Mouse (Mus musculus) myocyte (in vitro differentiated cells): ENCODE measurements at regions not wholly inside any gene's neighbourhood (a gene's known extent, or its start where the extent isn't known, plus 50 kb on each side); places are given as distances from the start of the nearest gene placed in this dataset.

Source experiments
- H3K27me3 ChIP-seq: one replicate; pipeline ENCODE4 v1.6.1; 2011; ENCODE audit not compliant: control insufficient read depth, insufficient read depth, insufficient read length
- H3K36me3 ChIP-seq: one replicate; pipeline ENCODE4 v1.6.1; 2011; ENCODE audit not compliant: control insufficient read depth, insufficient read depth
- H3K4me2 ChIP-seq: one replicate; pipeline ENCODE4 v1.6.1; 2011; ENCODE audit warnings: low read depth, control low read depth
- H3K4me3 ChIP-seq: one replicate; pipeline ENCODE4 v1.5.1; 2011; ENCODE audit warnings: mild to moderate bottlenecking, control low read depth, moderate library complexity
- H3K79me2 ChIP-seq: one replicate; pipeline ENCODE4 v1.6.1; 2011; ENCODE audit not compliant: control insufficient read depth, insufficient read depth
- H3ac ChIP-seq: one replicate; pipeline ENCODE4 v1.6.1; 2011; ENCODE audit not compliant: control insufficient read depth, insufficient read length
- CEBPB ChIP-seq: IDR thresholded peaks from 2 replicates; pipeline ENCODE4 v1.6.1; 2011; ENCODE audit warnings: mild to moderate bottlenecking, moderate library complexity; ENCODE audit not compliant: poor library complexity, insufficient read depth, severe bottlenecking
- E2F4 ChIP-seq: IDR thresholded peaks from one replicate; pipeline ENCODE4 v1.6.1; 2011; ENCODE audit warnings: mild to moderate bottlenecking, control low read depth, moderate library complexity; ENCODE audit not compliant: insufficient read depth
- MAX ChIP-seq: IDR thresholded peaks from one replicate; pipeline ENCODE4 v1.6.1; 2011; ENCODE audit warnings: low read depth, mild to moderate bottlenecking, control low read depth
- MYOD1 ChIP-seq, 3 experiments: IDR thresholded peaks; one replicate each; pipeline ENCODE4 v1.6.1; 2011; ENCODE audit warnings: control low read depth in 2 of 3, low read depth in 2 of 3, mild to moderate bottlenecking in 2 of 3, moderate library complexity in 1 of 3; ENCODE audit not compliant: insufficient read length in 2 of 3, control insufficient read depth in 1 of 3
- MYOG ChIP-seq, 3 experiments: IDR thresholded peaks; one replicate each; pipeline ENCODE4 v1.6.1; 2011; ENCODE audit warnings: control low read depth in 2 of 3, low read depth in 2 of 3, mild to moderate bottlenecking in 2 of 3; ENCODE audit not compliant: insufficient read length in 2 of 3, control insufficient read depth in 1 of 3, insufficient read depth in 1 of 3
- POLR2A ChIP-seq: IDR thresholded peaks from one replicate; pipeline ENCODE4 v1.6.1; 2011; ENCODE audit warnings: low read depth, mild to moderate bottlenecking, control low read depth, moderate library complexity; ENCODE audit not compliant: insufficient read length
- POLR2AphosphoS2 ChIP-seq: IDR thresholded peaks from one replicate; pipeline ENCODE4 v1.6.1; 2011; ENCODE audit warnings: low read depth, control low read depth; ENCODE audit not compliant: insufficient read length
- REST ChIP-seq: IDR thresholded peaks from one replicate; pipeline ENCODE4 v1.6.1; 2011; ENCODE audit warnings: mild to moderate bottlenecking, control low read depth, moderate library complexity; ENCODE audit not compliant: insufficient read depth, insufficient read length
- SRF ChIP-seq: IDR thresholded peaks from one replicate; pipeline ENCODE4 v1.6.1; 2011; ENCODE audit warnings: low read depth; ENCODE audit not compliant: control insufficient read depth, insufficient read length
- TCF12 ChIP-seq: IDR thresholded peaks from one replicate; pipeline ENCODE4 v1.6.1; 2011; ENCODE audit warnings: mild to moderate bottlenecking, control low read depth; ENCODE audit not compliant: poor library complexity, insufficient read depth, severe bottlenecking
- TCF3 ChIP-seq: IDR thresholded peaks from one replicate; pipeline ENCODE4 v1.6.1; 2011; ENCODE audit warnings: low read depth, control low read depth; ENCODE audit not compliant: insufficient read length
- USF1 ChIP-seq: IDR thresholded peaks from one replicate; pipeline ENCODE4 v1.6.1; 2011; ENCODE audit warnings: low read depth, mild to moderate bottlenecking, control low read depth, moderate library complexity

GRCm38 (mm10) chr12:71456900-71457299, 147.2 kb downstream of the Dact1 start:
- TF ChIP-seq MAX (no peak), MYOG (IDR thresholded peaks at IDR 0.05; ENCODE audit: control insufficient read depth in 1 of 3, insufficient read depth in 1 of 3, insufficient read length in 2 of 3, low read depth in 2 of 3) (no peak), CEBPB (no peak), POLR2AphosphoS2 (no peak), TCF12 (no peak), USF1 (no peak), REST (no peak), POLR2A (no peak), E2F4 (no peak)
- Histone ChIP-seq H3K36me3 (no peaks in the 10 kb centered on the region), H3ac (no peak overlapping the region), H3K27me3 (no peaks in the 10 kb centered on the region), H3K79me2 (no peaks in the 10 kb centered on the region), H3K4me3 (no peak overlapping the region), H3K4me2 (no peak overlapping the region)

GRCm38 (mm10) chr12:71458559-71459176, 149.0 kb downstream of the Dact1 start:
- Histone ChIP-seq H3K36me3 (no peaks in the 10 kb centered on the region), H3K4me2 (no peak overlapping the region), H3K79me2 (no peaks in the 10 kb centered on the region), H3ac (no peak overlapping the region), H3K4me3 (no peak overlapping the region), H3K27me3 (no peaks in the 10 kb centered on the region)
- TF ChIP-seq E2F4 (no peak), SRF (no peak), USF1 (no peak), TCF12 (no peak), CEBPB (no peak), POLR2AphosphoS2 (no peak), TCF3 (no peak), REST (no peak), MYOG (IDR thresholded peaks at IDR 0.05; ENCODE audit: control insufficient read depth in 1 of 3, insufficient read depth in 1 of 3, insufficient read length in 2 of 3, low read depth in 2 of 3) (no peak), MYOD1 (IDR thresholded peaks at IDR 0.05; ENCODE audit: control insufficient read depth in 1 of 3, insufficient read length in 2 of 3, low read depth in 2 of 3) (no peak), MAX (no peak), POLR2A (no peak)

GRCm38 (mm10) chr12:71460643-71461042, 151.0 kb downstream of the Dact1 start:
- Histone ChIP-seq H3K79me2 (no peaks in the 10 kb centered on the region), H3K36me3 (no peaks in the 10 kb centered on the region), H3K4me3 (no peak overlapping the region), H3K27me3 (no peaks in the 10 kb centered on the region), H3K4me2 (no peak overlapping the region), H3ac (no peak overlapping the region)
- no peak for TF ChIP-seq SRF

- TF ChIP-seq MAX, result no peak
- Histone ChIP-seq H3K4me2 (no peak overlapping the region), H3ac (no peak overlapping the region), H3K79me2 (no peaks in the 10 kb centered on the region), H3K36me3 (no peaks in the 10 kb centered on the region), H3K4me3 (no peak overlapping the region), H3K27me3 (no peaks in the 10 kb centered on the region)
Measured at GRCm38 (mm10) chr12:71467820-71468219, 158.1 kb downstream of the Dact1 start.

GRCm38 (mm10) chr12:71468324-71468723, 158.6 kb downstream of the Dact1 start:
- Histone ChIP-seq H3ac (no peak overlapping the region), H3K4me3 (no peak overlapping the region), H3K36me3 (no peaks in the 10 kb centered on the region), H3K79me2 (no peaks in the 10 kb centered on the region), H3K27me3 (no peaks in the 10 kb centered on the region), H3K4me2 (no peak overlapping the region)
- TF ChIP-seq POLR2A, result no peak
- TF ChIP-seq TCF12, result no peak
- no peak for TF ChIP-seq MYOG (IDR thresholded peaks at IDR 0.05; ENCODE audit: control insufficient read depth in 1 of 3, insufficient read depth in 1 of 3, insufficient read length in 2 of 3, low read depth in 2 of 3)
- TF ChIP-seq TCF3, result no peak
- TF ChIP-seq E2F4, result no peak
- no peak for TF ChIP-seq REST
- TF ChIP-seq MYOD1 (IDR thresholded peaks at IDR 0.05; ENCODE audit: control insufficient read depth in 1 of 3, insufficient read length in 2 of 3, low read depth in 2 of 3), result no peak
- no peak for TF ChIP-seq POLR2AphosphoS2
- TF ChIP-seq MAX, result no peak
- TF ChIP-seq CEBPB, result no peak
- no peak for TF ChIP-seq SRF
- TF ChIP-seq USF1, result no peak
